10 mouse cellular contexts compared by ENCODE assay signal in the genomic region with DNA sequence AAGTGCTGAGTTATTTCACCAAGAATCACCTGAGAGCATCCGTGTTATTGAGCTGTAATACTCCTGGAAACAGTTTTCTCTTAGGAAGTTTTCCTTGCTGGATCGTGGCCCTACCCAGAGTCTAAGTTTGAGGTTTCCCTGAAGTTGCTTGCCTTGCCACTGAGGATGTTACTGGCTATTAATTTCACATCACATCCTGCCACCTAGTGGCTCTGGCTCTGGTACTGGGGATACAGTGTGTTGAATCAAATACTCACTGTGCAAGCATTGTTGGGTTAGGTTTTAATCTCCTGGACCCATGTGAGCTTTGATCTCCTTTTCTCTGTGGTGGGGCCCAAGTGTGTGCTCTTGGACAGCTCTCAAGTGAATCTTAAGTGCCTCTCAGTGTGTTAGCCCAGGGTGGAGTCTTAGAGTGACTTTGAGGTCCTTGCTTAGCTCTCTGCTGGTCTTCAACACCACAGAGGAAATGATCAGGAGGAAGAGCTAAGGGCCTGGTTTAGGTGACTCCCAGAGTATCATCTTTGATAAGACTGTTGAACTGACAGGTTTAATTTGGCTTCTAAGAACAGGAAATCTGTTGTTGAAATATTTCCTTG. TPM values are rescaled to one million over a fixed set of nuclear protein-coding genes. Genes with fewer than 3 reads are reported as not detected.
DNase-seq lines count a peak whose midpoint lies in the region; ATAC-seq lines count a peak whose summit lies in the region.
"Had no signal": no experiment of that assay in that cellular context is flagged by ENCODE, and none has a peak within 500 bp of the region (broad histone marks: within the 10 kb centered on the region; RNA-seq: fewer than 3 reads in every experiment).

No protein-coding gene starts in this region.

- H3K4me1 ChIP-seq in forebrain, embryonic 14.5 days (ENCODE audit: control insufficient read depth, insufficient read depth, low read length) = no peaks in the 10 kb centered on the region
- no peaks in the 10 kb centered on the region for H3K4me1 ChIP-seq in forebrain, embryonic 13.5 days
- no peaks in the 10 kb centered on the region for H3K4me1 ChIP-seq in intestine, embryonic 15.5 days (replicated peaks)
- H3K4me1 ChIP-seq: liver, embryonic 15.5 days had no signal

- H3K36me3 ChIP-seq in forebrain, embryonic 14.5 days (ENCODE audit: control insufficient read depth, insufficient read depth, low read length) = no peaks in the 10 kb centered on the region
- no peaks in the 10 kb centered on the region for H3K36me3 ChIP-seq in forebrain, embryonic 13.5 days (ENCODE audit: poor library complexity, severe bottlenecking)
- H3K36me3 ChIP-seq in intestine, embryonic 15.5 days = no peaks in the 10 kb centered on the region
- H3K36me3 ChIP-seq: G1E; liver, embryonic 15.5 days had no signal

- H3K4me2 ChIP-seq in forebrain, embryonic 14.5 days (ENCODE audit: low read length) = no peak overlapping the region
- no peak overlapping the region for H3K4me2 ChIP-seq in forebrain, embryonic 13.5 days
- no peak overlapping the region for H3K4me2 ChIP-seq in intestine, embryonic 15.5 days (replicated peaks)
- H3K4me2 ChIP-seq: liver, embryonic 15.5 days had no signal

- 72% methylated on average over 2 of the region's 2 CpGs for WGBS in forebrain, embryonic 14.5 days
- 66% methylated on average over 2 of the region's 2 CpGs for WGBS in forebrain, embryonic 13.5 days
- WGBS in intestine, embryonic 15.5 days = 41% methylated on average over 2 of the region's 2 CpGs

- no peaks in the 10 kb centered on the region for H3K27me3 ChIP-seq in forebrain, embryonic 14.5 days (replicated peaks; ENCODE audit: control insufficient read depth, insufficient read depth, low read length)
- no peaks in the 10 kb centered on the region for H3K27me3 ChIP-seq in forebrain, embryonic 13.5 days
- no peaks in the 10 kb centered on the region for H3K27me3 ChIP-seq in intestine, embryonic 15.5 days (replicated peaks)
- H3K27me3 ChIP-seq: liver, embryonic 15.5 days had no signal

- peak; percentile 29 for DNase-seq in forebrain, embryonic 14.5 days (ENCODE audit: low spot score)
- DNase-seq in 3T3-L1 (ENCODE audit: low read depth, low spot score) = peak; percentile 74
- DNase-seq in brain, adult 2 months (ENCODE audit: low read depth, low spot score) = peak; percentile 53
- DNase-seq in left cerebral cortex, postnatal 14 days (ENCODE audit: low spot score in 2 of 2) = peak; percentile 41 to 62
- peak; percentile 25 for DNase-seq in neural tube, embryonic 10.5 days (ENCODE audit: extremely low spot score, low spot score)

- no peak for ATAC-seq in forebrain, embryonic 14.5 days
- ATAC-seq in forebrain, embryonic 13.5 days = no peak
- peak; percentile 82 for ATAC-seq in intestine, embryonic 15.5 days
- ATAC-seq in megakaryocyte, adult 5-6 weeks (ENCODE audit: poor library complexity, severe bottlenecking) = no peak

- no peak overlapping the region for H3K27ac ChIP-seq in forebrain, embryonic 14.5 days (ENCODE audit: low read depth, low read length)
- H3K27ac ChIP-seq in forebrain, embryonic 13.5 days = no peak overlapping the region
- H3K27ac ChIP-seq in intestine, embryonic 15.5 days = no peak overlapping the region
- H3K27ac ChIP-seq: liver, embryonic 15.5 days had no signal

- H3K9me3 ChIP-seq in forebrain, embryonic 14.5 days (replicated peaks; ENCODE audit: control insufficient read depth, low read length) = no peaks in the 10 kb centered on the region
- H3K9me3 ChIP-seq in forebrain, embryonic 13.5 days (replicated peaks) = no peaks in the 10 kb centered on the region
- H3K9me3 ChIP-seq in intestine, embryonic 15.5 days = no peaks in the 10 kb centered on the region
- H3K9me3 ChIP-seq: G1E; liver, embryonic 15.5 days had no signal

- H3K9ac ChIP-seq in forebrain, embryonic 14.5 days (ENCODE audit: low read length) = no peak overlapping the region
- H3K9ac ChIP-seq in forebrain, embryonic 13.5 days = no peak overlapping the region
- H3K9ac ChIP-seq in intestine, embryonic 15.5 days = no peak overlapping the region
- H3K9ac ChIP-seq: liver, embryonic 15.5 days had no signal

- H3K4me3 ChIP-seq in forebrain, embryonic 14.5 days (ENCODE audit: low read depth, low read length) = no peak overlapping the region
- no peak overlapping the region for H3K4me3 ChIP-seq in forebrain, embryonic 13.5 days
- no peak overlapping the region for H3K4me3 ChIP-seq in intestine, embryonic 15.5 days (replicated peaks)
- H3K4me3 ChIP-seq: liver, embryonic 15.5 days had no signal

- intact Hi-C loops in left cerebral cortex, postnatal 14 days (cut with DNase I) = loop anchor here (2.0 kb wide), 1 partner anchor 194 kb away; no protein-coding TSS in a partner anchor

RNA-seq across cellular contexts. Expression of a gene that starts 47.6 kb away (rescaled TPM):
- 1.3 and 2.1 TPM in 2 replicates for polyA plus RNA-seq in forebrain, embryonic 14.5 days (2014; fragmentation: Nextera tagmentation; extraction: Ambion mirVana)
- 1.4 and 1.9 TPM in 2 replicates for polyA plus RNA-seq in forebrain, embryonic 13.5 days (2015; fragmentation: Nextera tagmentation; extraction: Ambion mirVana)
- 0.99 and 1.2 TPM in 2 replicates for polyA plus RNA-seq in intestine, embryonic 15.5 days (2015; fragmentation: Nextera tagmentation; extraction: Ambion mirVana)
- total RNA-seq in left cerebral cortex, postnatal 14 days (2021) = 1 to 10 TPM; 1.6 to 1.8 TPM
- total RNA-seq in megakaryocyte, adult 5-6 weeks (2015) = not detected in 2 replicates
- not detected in 2 replicates for total RNA-seq in megakaryocyte, adult 5-6 weeks (2017)
- polyA plus RNA-seq: G1E had no signal
